Mouse (Mus musculus): ENCODE data around the gene Ifit1.
"Not testable (repeated sequence)": the region's sequence is repeated elsewhere in the genome, so short reads cannot be mapped to it uniquely, and the experiment has no call there.

Ifit1 gene

DNA sequence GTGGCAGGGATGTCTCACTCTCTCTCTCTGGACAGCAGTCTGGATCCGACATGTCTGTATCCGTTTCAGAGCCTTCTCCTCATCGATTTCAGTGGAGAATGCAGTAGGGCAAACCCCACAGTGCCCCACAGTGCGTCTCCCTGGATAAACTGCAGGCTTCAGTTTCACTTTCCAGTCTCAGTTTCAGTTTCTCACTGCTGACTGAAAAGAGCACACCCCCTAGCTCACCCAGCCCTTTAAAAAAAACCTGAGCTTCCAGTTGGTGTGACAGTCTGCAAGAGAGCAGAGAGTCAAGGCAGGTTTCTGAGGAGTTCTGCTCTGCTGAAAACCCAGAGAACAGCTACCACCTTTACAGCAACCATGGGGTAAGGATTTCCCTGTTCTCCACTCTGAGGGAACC is at the start of gene Ifit1, which contains the start of gene Ifit1bl2:
Gene Ifit1 (plus strand): TSS at position 249 of the 400 bp plus-strand sequence.
Gene Ifit1bl2 (minus strand): TSS at position 121 of the 400 bp plus-strand sequence.
- DNase-seq (ENCODE audit: low spot score in 2 of 2), result peak; percentile 48

DNA sequence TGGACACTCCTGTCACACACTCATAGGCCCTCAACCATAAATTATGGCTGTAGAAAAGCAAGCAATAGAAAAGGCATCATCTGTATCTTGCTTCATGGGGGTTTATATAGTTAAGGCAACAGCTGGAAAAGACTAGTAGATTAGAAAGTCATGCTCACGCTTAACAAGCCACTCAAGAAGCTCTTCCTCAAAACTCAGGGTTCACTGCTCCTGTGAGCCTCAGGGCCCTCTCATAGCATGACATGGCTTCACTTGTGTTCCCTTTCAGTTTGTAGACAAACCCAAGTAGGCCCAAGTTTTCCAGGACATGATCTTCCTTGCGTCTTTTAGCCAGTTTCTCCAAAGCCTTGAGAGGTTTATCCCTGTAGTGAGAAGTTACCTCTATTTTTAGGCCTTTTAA is 47.2 kb upstream of the Ifit1 start:
- peak; percentile 56 to 60 for DNase-seq (ENCODE audit: low spot score in 2 of 2)

DNA sequence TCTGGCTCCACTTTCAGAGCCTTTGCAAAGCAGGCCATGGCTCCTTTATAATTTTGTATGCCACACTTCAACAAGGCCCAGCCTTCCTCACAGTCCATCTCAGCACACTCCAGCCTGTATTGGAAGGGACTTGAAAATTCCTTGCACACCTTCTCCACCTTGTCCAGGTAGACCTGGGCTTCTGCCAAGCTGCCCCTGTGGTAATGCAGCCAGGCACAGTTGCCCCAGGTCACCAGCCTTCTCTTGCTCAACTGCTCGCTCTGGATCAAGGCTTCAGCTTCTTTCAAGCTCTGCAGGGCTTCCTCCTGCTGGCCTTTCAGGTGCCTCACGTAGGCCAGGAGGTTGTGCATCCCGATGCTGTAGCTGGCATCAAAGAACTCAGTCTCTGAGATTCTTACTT is 46.1 kb upstream of the Ifit1 start:
- DNase-seq (ENCODE audit: low spot score in 2 of 2), result not testable (repeated sequence)

DNA sequence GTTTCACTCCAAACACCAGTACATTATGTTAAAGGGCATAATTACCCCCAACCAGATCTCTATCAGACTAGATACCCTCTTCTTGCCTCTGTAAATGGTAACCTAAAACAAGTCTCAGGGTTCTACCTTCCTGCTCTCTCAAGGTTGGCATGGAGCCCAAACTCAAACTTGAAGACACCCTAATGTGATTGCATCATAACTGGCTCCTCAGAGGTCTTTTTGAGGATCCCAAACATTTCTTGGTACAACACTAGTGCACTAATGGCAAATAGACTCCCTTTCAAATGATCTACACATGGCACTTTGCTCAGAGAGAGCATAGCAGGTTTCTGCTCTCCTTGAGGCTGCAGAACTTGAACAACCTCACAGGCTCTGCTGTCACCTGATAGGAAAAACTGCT is 43.9 kb upstream of the Ifit1 start:
- DNase-seq (ENCODE audit: low spot score in 2 of 2), result no peak

DNA sequence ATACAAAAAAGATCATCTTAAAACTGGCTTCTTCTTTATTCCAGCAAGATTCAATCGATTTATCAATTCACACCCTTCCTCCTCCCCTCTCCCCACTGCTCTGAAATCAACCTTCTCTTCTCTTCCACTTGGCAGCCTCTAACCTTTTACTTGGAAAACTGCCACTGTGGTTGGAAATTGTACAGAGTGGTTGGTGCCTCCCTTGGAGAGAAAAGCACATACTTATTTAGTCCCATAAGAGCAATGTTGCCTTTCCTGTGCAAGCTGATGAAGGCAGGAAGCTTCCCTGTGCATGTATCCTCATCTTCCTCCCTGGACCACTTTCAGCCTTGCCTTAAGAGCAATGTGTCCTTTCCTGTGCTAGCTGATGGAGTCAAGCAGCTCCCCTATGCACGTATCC is 42.3 kb upstream of the Ifit1 start:
- no peak for DNase-seq (ENCODE audit: low spot score in 2 of 2)

DNA sequence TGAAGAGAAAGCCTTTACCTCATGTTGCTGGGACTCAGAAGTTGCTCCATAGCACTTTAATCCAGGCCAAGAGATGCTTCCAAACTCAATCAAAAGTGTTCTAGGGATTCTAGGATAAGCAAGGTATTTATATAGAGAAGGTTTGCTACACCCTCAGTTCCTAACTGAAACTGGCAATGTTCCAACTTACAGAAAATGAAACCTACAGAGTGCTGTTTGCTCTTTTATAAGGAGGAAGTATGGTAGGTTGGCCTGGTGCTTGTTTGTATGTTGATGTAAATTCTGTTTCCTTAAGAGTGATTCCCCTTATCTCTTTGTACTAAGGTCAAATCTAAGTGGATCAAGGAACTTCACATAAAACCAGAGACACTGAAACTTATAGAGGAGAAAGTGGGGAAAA is 41.4 kb upstream of the Ifit1 start:
- DNase-seq (ENCODE audit: low spot score in 2 of 2), result peak; percentile 61 to 84

DNA sequence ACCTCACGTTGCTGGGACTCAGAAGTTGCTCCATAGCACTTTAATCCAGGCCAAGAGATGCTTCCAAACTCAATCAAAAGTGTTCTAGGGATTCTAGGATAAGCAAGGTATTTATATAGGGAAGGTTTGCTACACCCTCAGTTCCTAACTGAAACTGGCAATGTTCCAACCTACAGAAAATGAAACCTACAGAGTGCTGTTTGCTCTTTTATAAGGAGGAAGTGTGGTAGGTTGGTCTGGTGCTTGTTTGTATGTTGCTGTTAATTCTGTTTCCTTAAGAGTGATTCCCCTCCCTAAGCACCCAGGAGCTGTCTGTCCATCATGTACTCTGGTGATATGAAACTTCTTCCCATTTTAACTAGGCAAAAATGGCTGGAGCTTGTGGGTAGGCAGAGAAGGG is 38.8 kb upstream of the Ifit1 start, which contains the start of gene Ifit1bl1:
Gene Ifit1bl1 (minus strand): TSS at position 69 of the 400 bp plus-strand sequence.
- DNase-seq (ENCODE audit: low spot score in 2 of 2), result peak; percentile 68 to 77

DNA sequence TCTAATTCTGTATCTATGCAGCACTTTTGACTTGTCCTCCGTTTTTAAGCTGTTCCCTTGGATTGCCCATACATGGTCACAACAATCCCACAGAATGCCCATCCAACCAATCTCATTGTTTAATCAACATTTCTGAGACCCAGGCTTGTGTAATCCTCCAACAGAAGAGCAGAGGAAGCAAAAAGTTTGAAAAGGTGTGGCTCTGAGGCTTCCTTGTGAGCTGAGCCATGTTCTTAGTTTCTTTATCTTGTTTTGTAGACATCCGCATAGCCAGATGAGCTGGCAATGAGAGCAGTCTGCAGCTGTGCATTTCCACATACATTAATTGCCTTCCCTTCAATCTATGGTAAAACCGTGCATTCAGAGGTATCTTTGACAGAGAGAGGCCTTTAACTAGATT is 35.2 kb upstream of the Ifit1 start:
- no peak for DNase-seq (ENCODE audit: low spot score in 2 of 2)

DNA sequence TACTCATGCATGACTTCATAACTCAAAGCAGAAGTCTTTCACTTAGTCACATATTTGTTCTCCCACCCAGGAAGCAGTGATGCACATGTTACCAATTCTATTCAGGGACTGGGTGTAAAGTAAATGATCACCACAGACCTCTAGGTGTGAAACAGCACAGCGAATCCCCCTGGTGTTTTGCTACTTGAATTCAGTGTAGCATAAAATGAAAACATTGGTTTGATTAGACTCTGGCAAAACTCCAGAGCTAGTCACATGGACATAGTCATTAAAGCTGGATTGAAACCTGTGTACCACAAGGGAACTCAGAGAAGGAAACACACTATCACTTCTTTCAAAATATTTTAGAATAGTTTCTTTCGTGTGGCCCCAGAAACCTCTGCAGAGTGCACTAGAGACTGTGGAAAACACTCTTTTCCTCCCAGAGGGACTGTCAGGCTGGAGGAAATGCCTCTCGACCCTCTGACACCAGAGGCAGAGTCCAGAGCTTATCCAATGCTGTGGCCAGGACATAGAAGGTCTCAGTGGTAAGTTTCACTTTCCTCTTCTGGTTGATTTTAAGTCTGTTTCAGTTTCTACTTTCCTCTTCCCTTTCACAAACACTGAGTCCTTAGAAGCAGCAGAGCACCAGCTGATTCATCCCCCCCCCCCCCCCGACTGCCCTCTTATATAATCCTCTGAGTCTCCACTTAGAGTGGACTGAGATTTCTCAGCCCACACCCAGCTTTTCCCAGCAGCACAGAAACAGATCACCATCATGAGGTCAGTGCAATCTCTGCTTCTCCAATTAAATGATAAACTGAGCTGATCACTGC is 33.2 kb upstream of the Ifit1 start, which contains the start of gene Ifit3b:
Gene Ifit3b (plus strand): TSS at position 734 of the 815 bp plus-strand sequence.
- not testable (repeated sequence) for DNase-seq (ENCODE audit: low spot score in 2 of 2)

DNA sequence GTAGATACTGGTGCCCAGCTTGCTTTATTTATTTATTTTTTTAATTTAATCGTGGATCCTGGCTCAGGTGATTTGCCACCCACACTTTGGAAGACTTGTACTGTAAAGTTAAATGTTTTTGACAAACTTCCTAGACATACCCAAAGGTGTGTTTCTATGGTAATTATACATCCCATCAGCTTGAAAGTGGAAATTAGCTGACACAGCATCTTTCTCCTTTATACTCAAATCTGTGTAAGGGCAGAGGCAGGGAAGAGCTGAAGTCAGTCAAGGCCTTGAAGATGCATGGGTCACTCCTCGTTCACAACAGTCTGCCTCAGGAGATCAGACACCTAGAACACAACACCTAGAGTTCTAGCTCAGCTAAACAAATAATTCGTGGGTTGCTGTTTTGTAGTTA is 30.6 kb upstream of the Ifit1 start:
- DNase-seq (ENCODE audit: low spot score in 2 of 2), result not testable (repeated sequence)

DNA sequence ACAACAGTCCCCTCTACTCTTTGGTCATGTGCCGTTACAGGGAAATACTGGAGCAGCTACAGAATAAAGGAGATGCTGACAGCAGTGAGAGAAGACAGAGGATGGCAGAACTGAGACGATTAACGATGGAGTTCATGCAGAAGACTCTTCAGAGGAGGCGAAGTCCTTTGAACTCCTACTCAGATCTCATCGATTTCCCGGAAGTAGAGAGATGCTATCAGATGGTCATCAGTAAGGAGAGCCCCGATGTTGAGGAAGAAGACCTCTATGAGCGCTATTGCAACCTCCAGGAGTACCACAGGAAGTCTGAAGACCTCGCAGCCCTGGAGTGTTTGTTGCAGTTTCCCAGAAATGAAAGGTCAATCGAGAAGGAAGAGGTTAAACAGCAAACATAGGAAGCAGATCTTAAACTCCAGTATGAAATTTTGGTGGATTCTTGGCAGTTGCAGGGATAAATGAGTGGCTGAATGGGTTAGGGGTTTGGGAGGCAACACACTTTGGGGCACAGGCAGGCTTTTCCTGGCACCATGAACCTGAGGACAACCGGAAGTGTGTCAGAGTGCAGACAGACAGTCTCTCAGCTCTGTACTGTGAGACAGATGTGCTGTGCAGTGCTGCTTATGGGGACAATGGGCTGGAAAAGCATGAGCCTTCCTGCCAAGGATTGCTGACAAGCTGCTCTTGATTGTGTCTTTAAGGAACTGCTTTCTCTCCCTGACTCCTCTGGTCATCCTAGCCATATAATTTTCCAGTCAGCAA is 28.2 kb upstream of the Ifit1 start:
- DNase-seq (ENCODE audit: low spot score in 2 of 2), result not testable (repeated sequence)

DNA sequence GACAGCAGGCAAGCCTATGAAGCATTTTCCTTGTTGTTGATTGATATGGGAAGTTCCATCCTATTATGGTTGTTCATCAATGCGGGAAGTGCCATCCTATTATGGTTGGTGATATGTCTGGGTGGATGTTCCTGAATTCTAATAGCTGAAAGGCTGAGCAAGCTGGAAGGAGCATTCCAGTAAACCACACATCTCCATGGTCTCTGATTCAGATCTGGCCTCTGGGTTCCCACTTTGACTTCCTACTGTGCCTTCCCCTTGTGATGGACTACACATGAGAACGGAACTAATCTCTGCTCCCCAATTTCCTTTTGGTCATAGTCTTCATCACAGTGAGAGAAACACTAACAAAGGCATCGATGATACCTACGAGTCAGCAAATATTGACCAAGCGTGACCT is 19.8 kb upstream of the Ifit1 start:
- DNase-seq (ENCODE audit: low spot score in 2 of 2), result no peak

DNA sequence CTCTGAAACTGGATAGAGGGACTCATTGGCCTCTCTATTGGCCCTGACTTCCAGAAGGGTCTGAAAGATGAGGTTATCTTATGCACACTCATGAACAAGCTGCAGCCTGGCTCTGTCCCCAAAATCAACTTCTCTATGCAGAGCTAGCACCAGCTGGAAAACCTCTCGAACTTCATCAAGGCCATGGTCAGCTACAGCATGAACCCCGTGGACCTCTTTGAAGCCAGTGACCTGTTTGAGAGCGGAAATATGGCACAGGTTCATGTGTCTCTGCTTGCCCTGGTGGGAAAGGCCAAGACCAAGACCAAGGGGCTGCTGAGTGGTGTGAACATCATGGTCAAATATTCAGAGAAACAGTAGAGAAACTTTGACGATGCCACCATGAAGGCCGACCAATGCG is 16.9 kb upstream of the Ifit1 start:
- no peak for DNase-seq (ENCODE audit: low spot score in 2 of 2)

DNA sequence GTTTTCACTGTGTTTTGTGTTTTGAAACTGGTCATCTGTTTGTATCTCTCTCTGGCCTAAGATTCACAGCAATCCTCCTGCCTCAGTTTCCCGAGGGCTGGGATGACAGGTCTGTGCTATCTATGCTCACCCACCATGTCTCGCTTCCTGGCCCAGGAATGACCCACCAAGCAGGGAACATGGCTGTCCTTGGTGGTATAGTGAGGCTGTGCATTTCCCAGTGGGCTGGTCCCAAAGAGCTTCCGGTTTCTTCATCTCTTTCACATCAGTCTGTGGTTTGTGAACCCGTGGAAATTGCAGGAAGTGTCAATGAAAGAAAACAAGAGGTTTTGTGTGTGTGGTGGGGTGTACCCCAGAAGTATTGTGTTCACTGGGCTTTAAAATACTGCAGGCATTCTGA is 16.0 kb upstream of the Ifit1 start:
- no peak for DNase-seq (ENCODE audit: low spot score in 2 of 2)

DNA sequence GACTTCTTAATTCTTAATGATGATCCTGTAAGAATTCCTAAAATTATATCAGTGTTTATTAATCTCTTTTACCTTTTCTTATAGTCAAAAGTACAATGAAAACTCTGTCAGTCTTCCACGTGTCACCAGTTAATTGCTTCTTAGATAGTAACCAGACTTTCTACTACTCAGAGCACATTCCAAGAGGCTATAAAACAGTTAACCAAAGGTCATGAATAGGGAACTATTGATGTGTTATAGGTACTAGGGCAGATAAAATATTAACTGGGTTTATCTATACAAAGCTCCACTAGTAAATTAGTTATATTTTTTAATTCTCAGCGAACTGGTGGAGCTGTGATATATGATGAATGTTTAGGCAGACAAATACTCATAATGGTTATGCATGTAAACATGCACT is 13.2 kb upstream of the Ifit1 start:
- no peak for DNase-seq (ENCODE audit: low spot score in 2 of 2)

DNA sequence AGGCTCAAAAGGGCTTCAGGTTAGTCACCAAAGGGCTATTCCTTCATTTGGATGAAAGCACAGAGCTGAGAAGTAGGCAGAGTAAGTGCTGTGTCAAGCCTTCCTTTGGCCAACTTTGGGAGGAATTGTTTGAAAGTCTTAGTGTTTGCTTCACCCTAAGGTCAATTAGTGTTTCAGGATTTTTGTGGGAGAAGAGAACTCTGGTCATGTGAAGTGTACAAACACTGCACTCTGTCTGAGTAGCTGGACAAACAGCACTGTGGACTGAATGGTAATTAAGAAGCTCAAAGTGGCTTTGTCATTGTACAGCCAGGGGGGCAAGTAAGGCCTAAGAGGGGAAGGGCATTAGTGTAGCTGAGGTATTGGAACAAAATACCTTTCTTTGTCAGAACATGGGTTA is 9.2 kb upstream of the Ifit1 start:
- no peak for DNase-seq (ENCODE audit: low spot score in 2 of 2)

DNA sequence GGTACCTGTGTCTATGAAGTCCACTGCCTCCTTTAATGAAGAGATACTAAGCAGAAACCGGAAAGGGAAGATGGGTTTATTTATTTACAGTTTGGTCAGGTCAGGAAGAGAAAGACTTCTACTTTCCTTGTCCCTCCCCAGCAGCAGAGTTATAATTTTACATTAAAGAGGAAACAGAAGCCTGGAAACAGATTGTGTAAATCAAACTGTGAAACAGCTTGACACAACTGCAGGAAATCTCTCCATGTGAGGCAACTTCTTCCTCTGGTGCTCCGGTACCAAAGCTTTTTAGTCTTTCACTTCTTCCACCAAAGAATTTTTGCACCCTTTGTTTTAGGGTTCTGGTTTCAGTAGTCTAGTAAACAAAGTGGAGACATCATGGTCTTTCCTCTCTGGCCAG is 7.2 kb upstream of the Ifit1 start:
- DNase-seq (ENCODE audit: low spot score in 2 of 2), result no peak

DNA sequence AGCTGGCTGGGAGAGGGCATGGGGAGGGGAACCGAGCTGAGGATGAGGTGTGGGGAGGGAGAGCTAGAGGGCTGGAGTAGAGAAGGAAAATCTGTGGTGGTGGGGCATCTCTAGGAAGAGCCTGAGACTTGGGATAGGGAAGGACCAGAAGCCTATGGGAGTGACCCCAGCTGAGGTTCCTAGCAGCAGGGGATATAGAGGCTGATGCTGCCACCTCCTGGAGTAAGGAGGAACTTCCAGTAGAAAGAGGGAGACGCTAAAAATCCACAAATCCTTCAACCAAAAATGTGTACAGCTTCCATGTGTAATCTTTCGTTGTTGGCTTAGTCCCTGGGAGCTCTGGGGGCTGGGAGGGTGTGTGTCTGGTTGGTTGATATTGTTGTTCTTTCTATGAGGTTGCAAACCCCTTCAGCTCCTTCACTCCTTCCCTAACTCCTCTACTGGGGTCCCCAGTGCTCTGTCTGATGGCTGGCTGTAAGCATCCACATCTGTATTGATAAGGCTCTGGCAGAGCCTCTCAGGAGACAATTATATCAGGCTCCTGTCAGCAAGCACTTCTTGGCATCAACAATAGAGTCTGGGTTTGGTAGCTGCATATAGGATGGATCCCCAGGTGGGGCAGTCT is 3.6 kb upstream of the Ifit1 start:
- DNase-seq (ENCODE audit: low spot score in 2 of 2), result peak; percentile 32 to 48

DNA sequence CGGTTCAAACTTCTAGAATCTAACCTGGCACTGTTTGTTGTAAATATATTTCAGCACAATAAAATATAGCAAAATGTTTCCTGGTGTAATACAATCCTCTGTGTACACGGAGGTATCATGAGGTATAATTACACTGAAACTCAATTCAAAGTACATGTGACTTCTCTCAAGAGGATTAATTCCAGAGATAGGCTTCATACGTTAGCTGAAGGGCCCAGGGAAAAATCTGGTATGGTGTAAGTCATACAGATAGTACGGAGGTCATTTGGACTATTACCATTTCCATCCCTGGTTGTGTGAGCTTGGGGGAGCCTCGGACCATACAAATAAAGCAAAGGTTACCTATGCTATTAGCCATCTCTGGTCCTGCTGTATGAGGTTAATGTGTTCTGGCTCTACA is 1.9 kb downstream of the Ifit1 start:
- DNase-seq (ENCODE audit: low spot score in 2 of 2), result no peak

DNA sequence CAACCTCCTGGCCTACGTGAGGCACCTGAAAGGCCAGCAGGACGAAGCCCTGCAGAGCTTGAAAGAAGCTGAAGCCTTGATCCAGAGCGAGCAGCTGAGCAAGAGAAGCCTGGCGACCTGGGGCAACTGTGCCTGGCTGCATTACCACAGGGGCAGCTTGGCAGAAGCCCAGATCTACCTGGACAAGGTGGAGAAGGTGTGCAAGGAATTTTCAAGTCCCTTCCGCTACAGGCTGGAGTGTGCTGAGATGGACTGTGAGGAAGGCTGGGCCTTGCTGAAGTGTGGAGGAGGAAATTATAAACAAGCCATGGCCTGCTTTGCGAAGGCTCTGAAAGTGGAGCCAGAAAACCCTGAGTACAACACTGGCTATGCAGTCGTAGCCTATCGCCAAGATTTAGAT is 7.0 kb downstream of the Ifit1 start:
- DNase-seq (ENCODE audit: low spot score in 2 of 2), result not testable (repeated sequence)

DNA sequence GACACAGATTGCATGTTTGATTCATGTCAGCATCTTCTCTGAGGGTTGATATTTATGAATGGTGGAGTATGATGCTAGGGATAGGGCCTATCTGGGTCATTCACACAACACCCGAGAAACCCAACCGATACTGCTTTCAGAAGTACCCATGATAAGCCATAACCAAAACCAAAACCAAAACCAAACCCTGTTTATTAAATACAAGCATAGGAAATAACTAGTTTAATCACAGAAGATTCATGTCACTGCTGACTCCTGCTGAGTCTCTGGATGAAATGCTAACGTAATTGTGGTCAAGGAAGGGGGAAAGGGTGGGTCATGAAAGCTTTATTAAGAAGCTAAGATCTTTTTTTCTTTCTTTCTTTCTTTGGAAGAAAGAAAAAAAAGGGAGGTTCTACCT is 9.6 kb downstream of the Ifit1 start:
- DNase-seq (ENCODE audit: low spot score in 2 of 2), result no peak

DNA sequence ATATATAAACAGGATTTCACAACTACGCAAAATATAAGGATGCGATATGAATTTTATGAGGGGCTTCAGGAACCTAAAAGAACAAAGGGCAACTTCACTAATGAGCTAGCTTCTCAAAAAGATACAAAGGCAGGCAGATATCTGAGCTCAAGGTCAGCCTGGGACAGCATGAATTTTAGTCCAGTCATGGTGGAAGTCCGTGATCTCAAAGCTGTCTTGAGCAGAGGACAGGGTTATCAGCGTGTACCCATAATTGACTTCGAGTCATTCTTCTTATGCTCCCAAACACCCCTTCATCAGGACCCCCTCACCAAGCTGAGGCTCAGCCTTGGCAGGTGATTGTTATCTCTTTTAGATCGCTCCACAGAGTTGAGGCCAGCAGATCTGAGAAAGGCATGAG is 10.3 kb downstream of the Ifit1 start:
- DNase-seq (ENCODE audit: low spot score in 2 of 2), result no peak
